Mouse (Mus musculus): ENCODE measurements at regions not wholly inside any gene's neighbourhood (a gene's known extent, or its start where the extent isn't known, plus 50 kb on each side); places are given as distances from the start of the nearest gene placed in this dataset.

DNA sequence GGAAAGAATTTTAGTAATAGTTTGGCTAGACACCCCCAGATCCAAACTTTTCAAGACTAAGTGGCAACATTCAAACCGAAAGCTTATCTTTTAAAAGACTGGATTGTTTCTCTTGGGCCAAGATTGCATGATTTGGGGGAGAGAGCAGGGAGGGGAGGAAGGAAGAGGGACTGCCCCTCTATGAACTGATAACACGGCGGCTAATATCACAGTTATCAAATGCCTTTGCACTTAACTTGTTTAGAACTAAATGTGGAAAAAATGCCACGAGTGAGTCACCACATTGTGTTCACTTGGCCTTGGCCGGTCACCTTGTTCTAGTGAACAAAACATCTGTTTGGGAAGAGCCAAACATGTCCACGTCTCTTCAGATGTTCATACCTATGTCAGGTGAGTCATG, 92.3 kb downstream of the Tes start:
- no peak for ATAC-seq (replicated peaks; ENCODE audit: poor library complexity)

DNA sequence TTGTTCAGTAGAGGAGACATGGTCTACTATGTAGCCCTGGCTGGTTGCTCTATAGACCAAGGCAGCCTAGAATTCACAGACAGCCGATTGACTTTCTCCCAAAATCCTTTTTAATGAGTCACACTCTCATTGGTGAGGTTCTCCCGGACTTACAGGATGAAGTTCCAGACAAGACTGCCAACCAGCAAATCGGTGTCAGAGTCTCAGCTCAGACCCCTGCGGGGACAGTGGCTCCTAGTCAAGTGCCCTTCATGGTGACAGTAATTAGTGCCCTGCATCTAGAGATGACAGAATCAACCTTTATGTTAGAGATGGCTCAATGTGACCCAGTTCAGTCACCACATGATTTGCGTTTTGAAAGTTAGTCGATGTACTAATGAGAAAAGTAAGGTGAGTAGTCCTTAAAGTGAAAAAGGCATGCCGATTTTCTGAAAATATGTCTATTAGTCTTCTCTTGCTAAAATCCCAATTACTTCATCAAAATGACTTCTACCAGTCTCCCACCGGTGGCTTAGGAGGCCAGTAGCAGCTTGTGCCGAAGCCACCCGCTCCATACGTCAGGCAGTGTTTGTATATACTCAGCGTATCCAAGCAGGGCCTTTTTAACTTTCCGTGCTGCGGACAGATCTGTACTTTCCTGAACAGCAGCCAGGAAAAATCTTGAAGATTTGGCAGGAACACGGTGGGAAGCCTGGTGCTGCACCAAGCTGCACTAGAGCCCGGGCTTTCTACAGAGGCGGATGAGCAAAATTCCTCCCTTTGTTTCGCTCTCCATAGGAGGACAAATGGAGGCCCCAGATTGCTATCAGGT, 105.2 kb downstream of the Tes start:
- ATAC-seq (replicated peaks; ENCODE audit: poor library complexity): no peak

DNA sequence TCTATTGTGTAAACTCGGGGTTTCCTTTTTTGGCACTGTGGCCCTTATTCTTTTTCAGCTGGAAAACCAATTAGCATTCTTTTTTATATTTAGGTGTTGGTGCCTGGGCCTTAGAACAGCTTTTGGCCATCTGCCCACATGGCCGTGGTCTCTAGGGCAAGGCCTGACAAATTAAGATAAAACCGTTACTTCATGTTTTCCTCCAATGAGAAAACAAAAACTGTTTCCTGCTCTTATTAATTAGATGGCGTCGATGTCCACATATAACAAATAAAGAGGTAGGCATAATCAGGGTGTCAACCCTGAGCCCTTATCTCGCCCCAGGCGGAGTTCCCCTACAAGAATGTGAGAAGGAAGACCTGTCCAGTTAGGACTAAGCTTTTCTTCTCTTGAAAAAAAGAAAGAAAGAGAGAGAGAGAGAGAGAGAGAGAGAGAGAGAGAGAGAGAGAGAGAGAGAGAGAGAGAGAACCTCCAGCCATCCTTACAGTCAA, 105.9 kb downstream of the Tes start:
- peak; percentile 78 for ATAC-seq (replicated peaks; ENCODE audit: poor library complexity)

DNA sequence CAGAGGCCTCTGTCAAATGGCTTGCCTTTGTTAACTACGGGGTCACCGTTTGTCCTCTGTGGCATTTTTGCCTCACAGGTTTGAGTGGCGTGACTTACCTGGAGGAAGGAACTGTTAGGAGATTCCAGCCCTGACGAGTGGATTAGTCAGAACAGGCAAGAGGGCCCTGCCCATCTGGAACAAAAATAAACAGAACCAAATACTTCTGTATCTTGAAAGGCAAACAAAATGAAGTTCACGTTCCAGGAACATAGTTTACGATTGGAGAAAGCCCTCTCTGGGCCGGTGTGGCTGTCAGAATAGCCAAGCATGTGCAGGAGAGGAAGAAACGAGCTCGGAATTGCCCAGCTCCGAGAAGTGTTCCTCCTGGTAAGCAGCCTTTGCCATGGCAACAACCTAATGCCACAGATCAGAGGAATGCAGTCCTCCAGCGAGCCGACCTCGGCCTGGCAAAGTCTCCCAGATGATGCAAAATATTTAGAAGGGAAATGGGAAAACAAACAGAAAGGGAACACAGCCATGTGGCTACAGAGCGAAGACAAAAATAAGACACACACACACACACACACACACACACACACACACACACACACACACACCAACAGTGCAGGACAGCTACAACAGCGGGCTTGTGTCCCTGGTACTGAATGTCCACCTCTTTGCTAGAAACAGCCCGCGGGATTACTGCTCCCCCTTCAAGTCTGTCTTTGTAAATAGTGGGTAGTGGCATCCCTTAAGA, 106.5 kb downstream of the Tes start:
- no peak for ATAC-seq (replicated peaks; ENCODE audit: poor library complexity)

DNA sequence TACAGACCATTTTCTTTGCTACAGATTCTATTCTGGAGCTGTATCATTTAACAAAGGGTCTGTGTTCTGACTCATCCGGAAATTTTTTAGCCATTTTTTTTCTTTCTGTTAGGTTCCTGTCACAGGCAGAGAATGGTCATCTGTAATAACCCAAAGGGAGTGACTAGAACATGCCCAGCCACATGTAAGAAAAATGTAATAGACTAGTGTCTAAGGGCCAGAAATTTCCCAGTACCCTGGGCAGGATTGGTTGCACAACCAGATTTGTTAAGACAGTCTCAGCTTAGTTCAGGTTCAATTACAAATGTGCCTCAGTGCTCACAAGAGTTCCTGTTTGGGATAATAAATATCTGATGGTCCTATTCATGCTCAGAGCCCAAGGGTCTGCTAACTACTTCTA, 107.1 kb downstream of the Tes start:
- ATAC-seq (replicated peaks; ENCODE audit: poor library complexity): no peak

DNA sequence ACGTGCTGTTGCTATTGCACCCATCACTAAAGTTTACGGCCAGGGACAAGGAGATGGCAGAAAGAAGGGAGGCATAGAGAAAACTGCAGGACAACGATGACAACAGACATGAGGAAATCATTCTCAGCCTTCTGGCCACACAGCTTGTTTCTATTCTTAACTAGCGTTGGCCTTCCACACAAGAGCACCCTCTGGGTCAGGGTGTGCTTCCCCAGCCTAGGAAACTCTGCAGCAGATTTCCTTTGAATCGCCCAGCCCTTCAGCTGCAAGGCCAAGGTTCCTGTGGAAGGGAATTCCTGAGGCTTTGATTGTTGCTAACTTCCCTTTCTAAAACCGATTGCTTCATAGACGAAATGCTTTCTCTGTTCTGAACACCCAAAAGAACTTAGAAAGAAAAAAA, 103.8 kb upstream of the Cav2 start:
- ATAC-seq (replicated peaks; ENCODE audit: poor library complexity): no peak

DNA sequence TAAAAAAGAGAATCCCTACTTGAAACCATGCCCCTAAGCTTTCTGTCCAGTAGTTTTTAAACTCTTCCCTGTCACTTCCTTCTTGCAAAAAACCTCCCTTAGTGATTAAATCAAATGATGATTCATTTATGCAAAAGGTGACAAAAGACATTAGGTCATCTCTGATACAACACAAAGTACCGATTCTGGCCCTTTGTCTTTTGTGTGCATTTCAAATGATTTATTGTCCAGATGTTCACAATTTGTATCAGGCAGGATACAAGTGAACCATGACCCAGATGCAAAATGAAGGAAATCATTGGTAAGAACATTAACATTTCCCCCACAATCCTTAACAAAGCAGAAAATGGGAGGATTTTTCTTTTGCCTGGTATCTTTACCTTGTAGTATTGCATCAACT, 101.5 kb upstream of the Cav2 start:
- ATAC-seq (replicated peaks; ENCODE audit: poor library complexity): no peak

DNA sequence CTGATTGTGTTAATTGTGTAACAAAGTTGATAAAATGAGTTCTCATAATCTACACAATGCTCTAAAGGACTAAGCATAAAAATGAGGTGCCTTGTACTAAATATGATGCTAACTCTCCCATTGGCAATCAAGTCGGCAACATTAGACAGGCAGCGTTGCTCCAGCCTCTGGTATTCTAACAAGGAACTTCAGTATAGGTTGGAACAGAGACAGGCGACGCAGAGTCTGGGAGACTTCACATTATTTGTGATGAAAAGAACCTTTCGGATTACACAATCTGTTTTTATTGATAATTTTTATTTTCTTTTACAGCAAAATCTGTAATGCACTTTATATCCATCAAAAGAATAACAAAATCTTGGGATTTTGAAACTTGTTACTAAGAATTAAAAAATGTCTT, 94.4 kb upstream of the Cav2 start:
- ATAC-seq (replicated peaks; ENCODE audit: poor library complexity): no peak

DNA sequence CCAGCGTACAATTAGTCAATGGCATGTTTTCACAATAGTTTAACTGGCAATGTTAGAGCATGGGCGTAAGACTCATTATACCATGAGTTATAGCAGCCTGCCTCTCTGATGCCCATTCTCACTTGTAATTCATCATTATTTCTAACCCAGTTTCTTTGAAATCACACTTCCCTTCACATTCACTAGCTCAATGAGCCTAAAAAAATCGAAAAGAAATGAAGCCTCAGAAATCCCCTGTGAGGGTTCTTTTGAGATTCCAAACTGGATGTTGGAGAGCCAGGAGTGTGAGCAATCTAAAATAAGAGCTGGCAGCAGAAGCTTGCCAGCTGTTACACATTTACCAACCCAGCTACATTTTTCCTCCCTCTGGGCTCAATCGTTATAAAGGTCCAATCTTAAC, 93.9 kb upstream of the Cav2 start:
- no peak for ATAC-seq (replicated peaks; ENCODE audit: poor library complexity)

DNA sequence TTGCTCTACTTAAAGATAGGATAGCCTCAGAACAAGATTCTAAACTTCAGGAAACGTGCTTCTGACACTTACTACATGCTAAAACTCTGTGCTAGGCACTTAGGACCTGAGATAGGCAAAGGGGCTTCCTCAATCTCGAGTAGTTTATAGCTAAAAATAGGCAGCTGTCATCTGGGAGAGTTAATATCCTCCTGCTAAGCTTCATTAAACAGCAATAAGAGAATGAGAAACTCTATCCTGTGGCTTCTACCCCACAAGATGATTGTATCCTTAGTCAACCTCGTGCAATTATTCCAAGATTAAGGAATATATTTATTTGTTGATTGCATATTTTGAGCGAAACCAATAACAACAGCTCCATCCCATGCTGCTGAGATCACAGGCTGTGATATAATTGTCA, 85.4 kb upstream of the Cav2 start:
- no peak for ATAC-seq (replicated peaks; ENCODE audit: poor library complexity)

DNA sequence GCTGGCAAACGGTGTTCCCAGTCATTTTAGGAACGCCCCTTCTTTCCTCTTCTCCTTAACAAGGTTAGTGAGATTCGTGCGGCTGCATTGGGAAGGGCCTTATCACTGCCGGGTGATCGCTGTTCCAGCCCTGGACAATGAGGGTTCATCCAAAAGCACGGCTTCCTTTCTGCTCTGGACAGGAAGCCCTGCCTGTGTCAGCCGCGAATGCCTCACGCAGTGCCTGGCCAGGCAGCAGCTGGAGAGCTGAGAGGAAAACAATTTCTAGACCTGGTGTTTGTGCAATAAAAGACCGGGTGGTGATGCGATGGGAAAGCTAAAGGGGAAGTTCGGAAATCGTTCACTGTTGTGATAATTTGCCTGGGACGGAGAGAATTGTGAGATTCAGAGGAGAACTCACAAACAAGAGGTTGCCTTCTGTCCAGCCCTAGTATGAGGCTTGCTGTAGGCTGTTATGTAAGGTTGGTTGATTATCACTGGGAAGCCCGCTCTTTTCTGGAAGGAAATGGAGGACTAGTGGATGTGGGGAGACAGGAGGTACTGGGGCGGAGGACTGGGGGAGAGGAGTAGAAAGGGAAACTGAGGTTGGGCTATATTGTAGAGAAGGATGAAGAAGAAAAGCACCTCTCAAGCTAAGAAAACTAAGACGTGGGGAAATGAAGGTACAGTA, 83.1 kb upstream of the Cav2 start:
- peak; percentile 97 for ATAC-seq (replicated peaks; ENCODE audit: poor library complexity)

DNA sequence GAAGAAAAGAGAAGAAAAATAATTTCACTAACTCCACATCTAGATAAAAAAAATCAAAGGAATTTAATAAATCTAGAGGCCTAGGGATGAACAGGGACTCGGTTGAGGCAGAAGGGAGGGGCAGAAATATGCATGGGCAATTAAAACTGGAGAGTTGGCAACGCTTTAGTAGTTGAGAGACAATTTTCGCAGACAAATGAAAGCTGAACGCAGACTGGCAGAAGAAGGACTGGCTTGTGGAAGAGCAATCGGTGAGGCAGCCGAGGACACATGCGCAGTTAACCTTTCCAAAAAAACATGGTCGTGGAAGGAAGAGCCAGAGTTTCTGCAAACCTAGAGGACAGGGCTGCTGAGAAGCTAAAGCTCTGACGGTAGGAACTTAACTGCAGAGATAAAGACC, 82.1 kb upstream of the Cav2 start:
- ATAC-seq (replicated peaks; ENCODE audit: poor library complexity): no peak

DNA sequence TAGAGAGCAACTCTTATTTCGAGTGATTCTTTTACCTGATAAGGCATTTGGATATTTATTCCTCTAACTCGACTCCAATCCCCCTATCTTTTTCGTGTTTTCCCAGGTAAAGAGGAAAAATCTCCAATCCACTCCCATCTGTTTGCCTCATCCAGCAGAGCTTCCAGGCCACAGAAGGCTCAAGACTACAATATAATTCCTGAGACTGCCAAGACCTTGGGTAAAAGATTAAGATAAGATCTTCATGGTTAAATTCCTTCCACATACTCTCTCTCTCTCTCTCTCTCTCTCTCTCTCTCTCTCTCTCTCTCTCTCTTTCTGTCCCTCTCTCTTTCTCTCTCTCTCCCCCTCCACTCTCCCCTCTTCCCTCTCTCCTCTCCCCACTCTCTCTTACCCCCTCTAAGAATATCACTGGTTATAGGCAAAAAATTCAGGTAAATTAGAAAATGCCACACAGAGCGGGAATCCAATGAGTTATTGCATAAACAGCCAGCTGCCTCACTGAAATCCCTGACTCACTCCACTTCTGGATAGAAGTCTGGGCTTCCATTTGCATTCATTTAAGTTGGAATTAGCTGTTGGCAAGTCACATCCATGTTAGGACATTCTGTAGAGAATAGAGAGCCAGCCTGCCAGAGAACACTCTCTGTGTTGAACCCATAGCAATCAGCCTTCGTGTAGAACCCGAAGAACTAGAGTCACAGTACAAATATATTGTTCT, 78.9 kb upstream of the Cav2 start:
- no peak for ATAC-seq (replicated peaks; ENCODE audit: poor library complexity)

DNA sequence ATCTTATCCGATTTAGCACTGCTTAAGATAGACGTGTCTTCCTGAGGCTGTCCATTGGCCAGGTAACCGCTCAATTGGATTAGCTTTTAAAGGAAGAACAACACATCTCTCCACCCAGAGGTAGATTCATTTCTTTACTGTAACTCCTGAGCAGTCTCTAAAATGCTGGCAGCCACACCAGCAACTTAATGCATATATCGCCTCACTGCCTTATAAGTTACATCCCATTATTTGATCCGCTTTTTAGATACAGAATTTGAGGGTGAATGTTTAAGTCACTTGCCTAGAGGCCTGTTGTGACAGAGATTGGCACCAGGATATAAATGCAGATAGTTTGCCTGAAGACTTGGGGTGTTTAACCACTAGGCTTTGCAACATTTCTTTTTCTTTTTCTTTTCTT, 77.7 kb upstream of the Cav2 start:
- no peak for ATAC-seq (replicated peaks; ENCODE audit: poor library complexity)

DNA sequence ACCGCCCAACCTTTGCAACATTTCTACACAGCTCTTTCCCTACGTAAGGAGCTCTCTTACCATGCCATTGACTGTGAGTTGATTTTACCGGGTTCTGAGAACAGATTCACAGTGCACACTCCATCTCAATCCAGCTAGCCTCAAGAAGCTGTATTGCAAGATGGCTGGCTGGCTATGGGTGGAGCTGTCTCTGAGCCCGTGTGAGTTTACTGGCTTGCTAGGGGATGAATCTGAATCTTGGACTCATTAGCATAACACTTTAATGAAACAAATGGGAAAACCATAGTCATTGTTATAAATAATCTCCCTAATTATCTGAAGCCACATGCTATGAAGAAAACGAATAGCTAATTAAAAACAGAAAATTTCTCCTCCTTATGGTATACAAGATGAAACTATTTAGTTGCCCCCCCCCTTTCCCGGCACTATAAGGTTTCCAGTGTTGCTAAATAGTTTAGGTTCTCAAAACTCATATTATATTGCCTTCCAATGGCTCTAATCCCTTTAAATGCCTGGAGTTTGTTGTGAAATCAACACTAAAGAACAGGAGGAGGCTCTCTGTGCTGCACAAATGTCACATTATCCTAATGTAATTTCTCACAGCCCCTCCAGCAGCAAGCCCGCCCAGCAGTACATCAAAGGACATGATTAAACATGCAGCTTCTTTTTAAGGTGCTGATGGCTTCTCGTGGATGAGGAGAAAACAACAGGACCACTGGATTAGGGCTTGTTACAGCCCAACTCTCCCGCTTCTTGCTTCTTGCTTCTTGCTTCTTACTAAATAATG, 76.9 kb upstream of the Cav2 start:
- ATAC-seq (replicated peaks; ENCODE audit: poor library complexity): no peak

DNA sequence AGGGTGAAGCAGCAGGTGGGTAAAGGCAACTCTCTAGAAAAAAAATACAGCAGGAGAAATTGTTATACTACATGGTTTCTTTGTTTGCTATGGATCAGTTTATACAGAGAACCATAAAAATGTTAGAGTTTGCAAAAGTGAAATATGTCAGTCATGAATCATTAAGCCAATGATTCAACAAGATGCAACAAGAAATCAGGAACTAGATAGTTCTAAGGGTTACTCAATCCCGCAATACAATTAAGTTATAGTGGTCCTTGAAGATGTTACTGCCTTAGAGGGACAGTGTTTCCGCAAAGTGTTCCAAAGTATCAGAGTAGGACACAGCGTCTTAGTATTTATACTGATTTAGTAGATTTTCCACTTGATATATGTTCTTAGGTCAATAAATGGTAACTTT, 74.1 kb upstream of the Cav2 start:
- no peak for ATAC-seq (replicated peaks; ENCODE audit: poor library complexity)

DNA sequence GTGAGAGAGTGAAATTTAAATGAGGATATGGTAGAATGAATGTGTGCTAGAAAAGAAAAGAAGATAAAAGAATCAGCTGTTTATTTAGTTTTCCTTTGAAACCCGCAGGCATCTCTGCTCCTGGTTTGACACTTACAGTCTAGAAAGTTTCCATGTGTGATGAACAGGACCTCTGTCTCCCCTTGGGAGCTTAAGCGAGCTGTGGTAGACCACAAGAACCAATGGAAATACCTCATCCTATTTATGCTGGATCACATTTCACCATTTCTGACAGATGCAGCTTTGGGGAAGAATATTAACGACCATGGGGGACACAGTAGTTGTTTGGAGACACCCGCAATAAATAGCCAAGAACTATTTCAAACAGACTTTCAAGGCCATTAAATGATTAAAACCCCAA, 71.2 kb upstream of the Cav2 start:
- no peak for ATAC-seq (replicated peaks; ENCODE audit: poor library complexity)

DNA sequence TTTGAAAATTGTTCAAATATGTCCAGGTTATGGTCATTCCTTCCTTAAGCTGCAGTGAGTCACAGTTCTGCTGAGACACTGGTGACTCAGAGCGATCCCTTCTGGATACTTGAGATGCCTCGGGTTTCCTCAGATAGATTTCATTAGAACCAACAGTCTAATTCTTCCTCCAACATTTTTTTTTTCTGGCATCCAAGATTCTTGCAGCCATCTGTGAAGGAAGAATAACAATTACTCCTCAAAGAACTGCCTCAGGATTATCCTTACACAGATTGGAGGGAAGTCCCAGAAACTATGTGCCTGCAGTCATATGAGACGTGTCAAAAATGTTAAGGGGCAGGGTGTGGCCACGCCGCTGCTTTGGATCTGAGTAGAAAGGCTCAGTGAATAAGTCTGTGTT, 69.6 kb upstream of the Cav2 start:
- ATAC-seq (replicated peaks; ENCODE audit: poor library complexity): no peak

DNA sequence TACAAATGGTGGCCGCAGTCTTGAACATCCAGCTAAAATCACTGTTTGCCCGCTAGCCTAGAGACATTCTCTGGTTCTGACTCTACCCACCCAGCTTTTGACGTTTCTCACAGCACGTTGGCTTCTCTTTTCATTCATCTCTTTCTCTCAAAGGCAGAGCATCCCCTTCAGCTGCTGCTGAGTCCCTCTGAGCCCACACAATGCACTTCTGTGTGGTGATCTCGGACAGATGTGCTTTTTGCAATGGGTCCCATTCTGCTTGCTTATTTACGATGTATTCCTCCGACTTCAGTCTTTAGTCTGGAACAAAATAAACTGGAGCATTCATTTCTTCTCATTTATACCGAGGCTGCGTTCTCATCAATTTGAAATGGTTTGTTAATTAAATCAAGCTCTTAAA, 66.2 kb upstream of the Cav2 start:
- ATAC-seq (replicated peaks; ENCODE audit: poor library complexity): no peak

DNA sequence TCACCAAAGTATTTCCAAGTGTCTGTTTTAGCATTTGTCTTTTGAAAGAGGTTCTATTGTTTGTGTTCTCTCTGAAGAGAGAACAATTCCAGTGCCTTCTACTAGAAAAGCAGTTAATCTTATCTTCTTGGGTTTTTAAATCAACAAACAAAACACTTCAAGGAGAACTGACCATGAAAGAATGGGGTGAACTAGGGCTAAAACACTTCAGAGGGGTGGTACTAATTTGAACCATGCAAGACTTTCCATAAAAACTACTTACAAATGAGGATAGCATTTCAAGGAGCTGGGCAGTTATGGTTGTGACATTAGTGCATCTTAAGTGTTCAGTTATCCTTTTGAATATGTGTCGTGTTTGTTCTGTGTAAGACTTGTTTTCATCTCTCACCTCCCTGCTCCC, 64.5 kb upstream of the Cav2 start:
- no peak for ATAC-seq (replicated peaks; ENCODE audit: poor library complexity)

DNA sequence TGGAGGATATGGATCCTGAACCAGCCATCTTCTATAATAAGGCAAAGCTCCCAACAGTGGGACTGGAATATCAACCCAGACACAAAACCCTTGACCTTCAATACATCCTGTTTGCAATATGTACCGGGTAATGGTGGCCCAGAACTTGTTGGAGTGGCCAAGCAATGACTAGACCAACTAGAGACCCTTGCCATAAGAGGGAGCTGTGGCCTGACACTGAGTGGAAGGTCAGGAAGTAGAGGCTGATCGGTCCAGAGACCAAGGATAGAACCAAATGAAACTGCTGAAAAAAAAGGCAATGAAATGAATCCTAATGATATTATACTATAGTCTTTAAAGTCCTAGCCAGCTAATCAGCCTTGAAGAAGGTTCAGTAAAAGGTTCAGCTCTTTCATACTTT, 57.2 kb upstream of the Cav2 start:
- ATAC-seq (replicated peaks; ENCODE audit: poor library complexity): no peak
